Mouse (Mus musculus): ENCODE results near the gene Ednra. TPM values are rescaled to one million over a fixed set of nuclear protein-coding genes. Genes with fewer than 3 reads are reported as not detected.

Gene Ednra
- polyA plus RNA-seq, 1 experiment from 2014 or later, result 36.4 TPM

DNA sequence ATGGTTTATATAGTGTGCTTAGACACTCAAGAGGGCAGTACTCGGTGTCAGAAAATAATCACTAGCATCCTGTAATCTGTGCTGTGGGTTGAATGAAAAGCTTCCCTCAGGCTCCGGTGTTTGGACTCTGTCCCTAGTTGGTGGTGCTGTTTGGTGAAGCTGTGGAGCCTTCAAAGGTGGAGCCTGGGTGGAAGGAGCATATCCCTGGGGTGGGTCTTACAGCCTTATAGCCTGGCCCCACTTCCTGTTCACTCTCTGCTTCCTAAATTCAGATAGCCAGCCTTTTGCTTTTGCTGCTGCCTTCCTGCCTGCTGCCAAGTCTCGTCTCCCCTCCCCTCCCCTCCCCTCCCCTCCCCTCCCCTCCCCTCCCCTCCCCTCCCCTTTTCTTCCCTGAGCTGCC, 18.1 kb upstream of the Ednra start:
- no peak for DNase-seq (ENCODE audit: low spot score)
- Histone ChIP-seq H3K9me3 (no peaks in the 10 kb centered on the region), H3K27me3 (replicated peaks; ENCODE audit: low read depth, poor library complexity, severe bottlenecking) (no peaks in the 10 kb centered on the region), H3K27ac (replicated peaks) (no peak overlapping the region), H3K4me3 (no peak overlapping the region), H3K36me3 (replicated peaks) (no peaks in the 10 kb centered on the region), H3K4me1 (peaks cover 7% of the 10 kb centered on the region)
- 50% methylated on average over 3 of the region's 3 CpGs for WGBS

GRCm38 (mm10) chr8:77741050-77741777, 16.9 kb upstream of the Ednra start:
- H3K27me3 ChIP-seq (replicated peaks; ENCODE audit: low read depth, poor library complexity, severe bottlenecking), result no peaks in the 10 kb centered on the region
- H3K4me3 ChIP-seq, result no peak overlapping the region
- H3K9me3 ChIP-seq, result no peaks in the 10 kb centered on the region
- H3K27ac ChIP-seq (replicated peaks), result no peak overlapping the region
- 83% methylated on average over 6 of the region's 6 CpGs for WGBS
- no peaks in the 10 kb centered on the region for H3K36me3 ChIP-seq (replicated peaks)
- peaks cover 7% of the 10 kb centered on the region for H3K4me1 ChIP-seq
- no peak for DNase-seq (ENCODE audit: low spot score)

DNA sequence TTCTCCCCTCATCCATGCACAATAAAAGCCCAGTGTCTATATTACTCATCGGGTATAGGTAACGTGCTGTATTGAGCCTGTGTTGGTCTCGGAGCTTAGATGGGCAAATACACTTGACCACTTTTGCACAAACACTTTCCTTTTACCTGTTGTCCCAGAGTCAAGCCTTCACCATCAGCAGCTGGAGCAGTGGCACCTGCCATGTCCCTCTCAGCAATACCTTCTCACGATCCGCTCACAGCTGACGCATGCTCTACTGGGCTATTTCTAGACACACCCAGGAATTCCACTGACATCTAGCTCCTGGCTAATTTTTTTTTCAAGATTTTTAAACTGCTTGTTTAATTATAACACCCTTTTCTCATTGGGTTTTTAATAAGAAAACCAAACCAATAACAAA, 14.2 kb upstream of the Ednra start:
- H3K4me1 ChIP-seq, result peaks cover 10% of the 10 kb centered on the region
- DNase-seq (ENCODE audit: low spot score), result no peak
- no peaks in the 10 kb centered on the region for H3K36me3 ChIP-seq (replicated peaks)
- no peak overlapping the region for H3K4me3 ChIP-seq
- H3K27ac ChIP-seq (replicated peaks), result no peak overlapping the region
- WGBS, result 96% methylated on average over 6 of the region's 6 CpGs
- H3K9me3 ChIP-seq, result no peaks in the 10 kb centered on the region
- no peaks in the 10 kb centered on the region for H3K27me3 ChIP-seq (replicated peaks; ENCODE audit: low read depth, poor library complexity, severe bottlenecking)

DNA sequence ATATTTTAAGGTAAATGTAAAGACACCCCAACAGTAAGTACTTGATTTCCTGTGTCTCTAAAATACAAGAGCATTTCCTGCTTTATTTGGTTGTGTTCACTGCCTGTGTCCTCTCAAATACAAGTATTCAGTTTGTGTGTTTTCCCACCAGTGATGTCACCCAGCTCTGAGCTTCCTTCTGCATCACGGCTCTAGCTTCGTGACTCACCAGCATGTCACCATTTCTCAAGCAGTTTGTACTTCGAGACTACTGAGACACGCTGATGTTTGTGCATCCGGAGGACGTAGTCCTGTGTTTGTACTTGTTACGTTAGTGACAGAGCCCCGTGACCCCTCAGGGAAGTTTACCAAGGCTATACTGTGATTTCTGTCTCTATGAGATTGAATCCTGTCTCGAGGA, 13.1 kb upstream of the Ednra start:
- no peaks in the 10 kb centered on the region for H3K27me3 ChIP-seq (replicated peaks; ENCODE audit: low read depth, poor library complexity, severe bottlenecking)
- H3K4me1 ChIP-seq, result peaks cover 7% of the 10 kb centered on the region
- H3K4me3 ChIP-seq, result no peak overlapping the region
- DNase-seq (ENCODE audit: low spot score), result no peak
- H3K9me3 ChIP-seq, result peaks cover 9% of the 10 kb centered on the region
- no peaks in the 10 kb centered on the region for H3K36me3 ChIP-seq (replicated peaks)
- H3K27ac ChIP-seq (replicated peaks), result no peak overlapping the region
- 84% methylated on average over 9 of the region's 9 CpGs for WGBS

- H3K4me1 ChIP-seq, result peaks cover 6% of the 10 kb centered on the region; the same call in 1 of the 2 replicates
- no peak overlapping the region for H3K4me3 ChIP-seq
- no peak overlapping the region for H3K27ac ChIP-seq (replicated peaks)
- H3K36me3 ChIP-seq (replicated peaks), result no peaks in the 10 kb centered on the region
- DNase-seq (ENCODE audit: low spot score), result peak; percentile 33
- H3K27me3 ChIP-seq (replicated peaks; ENCODE audit: low read depth, poor library complexity, severe bottlenecking), result no peaks in the 10 kb centered on the region
- 40% methylated on average over 2 of the region's 2 CpGs for WGBS
- peaks cover 14% of the 10 kb centered on the region for H3K9me3 ChIP-seq
These were observed 9.5 kb upstream of the Ednra start for GRCm38 (mm10) chr8:77733792-77734191.

DNA sequence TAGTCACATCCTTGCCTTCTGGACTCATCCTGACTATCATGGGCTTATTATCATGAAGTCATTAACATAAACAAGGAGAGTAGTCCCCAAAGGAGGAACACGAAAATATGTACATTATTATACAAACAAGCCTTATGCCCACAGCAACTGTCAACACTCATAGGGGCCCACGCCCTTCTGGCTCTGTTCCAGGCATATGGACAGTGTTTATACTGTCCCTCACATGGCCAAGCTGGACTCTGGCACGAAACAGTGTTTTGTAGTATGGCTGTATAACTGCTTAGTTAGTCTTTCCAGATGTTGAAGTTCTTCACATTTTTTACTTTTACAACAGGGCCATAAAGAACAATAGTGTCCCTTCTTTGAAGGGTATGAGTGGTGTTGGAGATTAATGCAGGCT, 8.7 kb upstream of the Ednra start:
- Histone ChIP-seq H3K4me3 (no peak overlapping the region), H3K27ac (replicated peaks) (no peak overlapping the region), H3K27me3 (replicated peaks; ENCODE audit: low read depth, poor library complexity, severe bottlenecking) (no peaks in the 10 kb centered on the region), H3K9me3 (peaks cover 14% of the 10 kb centered on the region), H3K4me1 (peaks cover 6% of the 10 kb centered on the region; the same call in 1 of the 2 replicates), H3K36me3 (replicated peaks) (no peaks in the 10 kb centered on the region)
- DNase-seq (ENCODE audit: low spot score), result no peak
- WGBS, result 84% methylated on average over 3 of the region's 3 CpGs

DNA sequence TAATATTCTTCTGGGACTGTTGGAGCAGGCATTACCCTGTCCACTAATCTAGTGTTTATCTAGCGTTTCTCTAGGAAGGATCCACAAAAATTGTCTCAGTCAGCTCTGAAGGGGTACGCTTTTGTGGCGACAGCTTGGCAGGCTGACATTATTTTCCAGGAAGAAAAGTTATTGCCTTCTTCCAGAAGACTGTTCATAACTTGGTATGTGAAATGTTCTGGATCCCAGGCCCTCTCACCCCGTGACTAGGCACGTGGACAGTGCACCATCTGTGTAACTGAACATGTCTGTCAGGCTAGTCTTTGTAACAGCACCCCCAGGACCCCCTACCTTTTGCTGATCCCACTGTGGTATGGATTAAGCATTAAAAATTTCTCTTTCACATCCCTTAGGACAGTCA, 1.1 kb upstream of the Ednra start:
- Histone ChIP-seq H3K9me3 (no peaks in the 10 kb centered on the region), H3K27me3 (replicated peaks; ENCODE audit: low read depth, poor library complexity, severe bottlenecking) (no peaks in the 10 kb centered on the region), H3K4me3 (no peak overlapping the region), H3K27ac (replicated peaks) (0 out of 2 replicates have a peak overlapping the region, but pooled peaks have one; percentile 95), H3K4me1 (peaks cover 55% of the 10 kb centered on the region), H3K36me3 (replicated peaks) (no peaks in the 10 kb centered on the region)
- DNase-seq (ENCODE audit: low spot score), result no peak
- WGBS, result 79% methylated on average over 5 of the region's 5 CpGs

- peaks cover 18% of the 10 kb centered on the region for H3K36me3 ChIP-seq (replicated peaks)
- no peaks in the 10 kb centered on the region for H3K27me3 ChIP-seq (replicated peaks; ENCODE audit: low read depth, poor library complexity, severe bottlenecking)
- H3K4me3 ChIP-seq, result peak overlapping the region; percentile 81
- no peaks in the 10 kb centered on the region for H3K9me3 ChIP-seq
- DNase-seq (ENCODE audit: low spot score), result no peak
- peak overlapping the region; percentile 95 for H3K27ac ChIP-seq (replicated peaks)
- H3K4me1 ChIP-seq, result peaks cover 67% of the 10 kb centered on the region
- WGBS, result under 1% methylated on average over 16 of the region's 16 CpGs
These were observed 674 bp downstream of the Ednra start for GRCm38 (mm10) chr8:77723534-77724045.

GRCm38 (mm10) chr8:77723018-77723417, 1.2 kb downstream of the Ednra start:
- H3K9me3 ChIP-seq, result no peaks in the 10 kb centered on the region
- no peak for DNase-seq (ENCODE audit: low spot score)
- peak overlapping the region; percentile 95 for H3K27ac ChIP-seq (replicated peaks)
- WGBS, result 83% methylated on average over 4 of the region's 4 CpGs
- peaks cover 72% of the 10 kb centered on the region for H3K4me1 ChIP-seq
- H3K36me3 ChIP-seq (replicated peaks), result peaks cover 22% of the 10 kb centered on the region
- peak overlapping the region; percentile 81 for H3K4me3 ChIP-seq
- H3K27me3 ChIP-seq (replicated peaks; ENCODE audit: low read depth, poor library complexity, severe bottlenecking), result no peaks in the 10 kb centered on the region

DNA sequence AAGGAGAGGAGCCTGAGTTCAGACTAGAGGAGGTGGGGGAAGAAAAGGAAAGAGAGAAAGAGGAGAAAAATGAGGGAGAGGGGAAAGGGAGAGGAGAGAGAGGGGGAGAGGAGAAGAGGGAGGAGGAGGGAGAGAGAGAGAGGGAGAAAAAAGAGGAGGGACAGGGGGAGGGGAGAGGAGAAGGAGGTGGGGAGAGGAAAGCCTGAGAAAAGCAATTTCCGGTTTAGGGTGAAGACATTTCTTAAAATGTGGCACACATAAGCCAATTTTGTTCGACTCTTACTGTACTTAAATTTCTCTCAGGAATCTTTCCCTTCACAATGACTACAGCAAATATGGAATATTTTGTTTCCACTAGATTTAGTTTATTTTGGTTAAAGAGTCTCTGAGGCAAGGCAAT, 5.3 kb downstream of the Ednra start:
- WGBS, result 70% methylated on average over 2 of the region's 2 CpGs
- Histone ChIP-seq H3K4me1 (peaks cover 89% of the 10 kb centered on the region), H3K27me3 (replicated peaks; ENCODE audit: low read depth, poor library complexity, severe bottlenecking) (no peaks in the 10 kb centered on the region), H3K27ac (replicated peaks) (peak overlapping the region; percentile 54), H3K36me3 (replicated peaks) (peaks cover 22% of the 10 kb centered on the region), H3K9me3 (no peaks in the 10 kb centered on the region), H3K4me3 (no peak overlapping the region)
- DNase-seq (ENCODE audit: low spot score), result no peak

GRCm38 (mm10) chr8:77717036-77717435, 7.2 kb downstream of the Ednra start:
- peak; percentile 55 for DNase-seq (ENCODE audit: low spot score)
- WGBS, result 16% methylated on average over 2 of the region's 2 CpGs
- peak overlapping the region; percentile 63 for H3K27ac ChIP-seq (replicated peaks)
- H3K36me3 ChIP-seq (replicated peaks), result peaks cover 22% of the 10 kb centered on the region
- H3K4me1 ChIP-seq, result peaks cover 87% of the 10 kb centered on the region
- H3K9me3 ChIP-seq, result no peaks in the 10 kb centered on the region
- peak overlapping the region; percentile 19; the same call in 1 of the 2 replicates for H3K4me3 ChIP-seq
- no peaks in the 10 kb centered on the region for H3K27me3 ChIP-seq (replicated peaks; ENCODE audit: low read depth, poor library complexity, severe bottlenecking)

DNA sequence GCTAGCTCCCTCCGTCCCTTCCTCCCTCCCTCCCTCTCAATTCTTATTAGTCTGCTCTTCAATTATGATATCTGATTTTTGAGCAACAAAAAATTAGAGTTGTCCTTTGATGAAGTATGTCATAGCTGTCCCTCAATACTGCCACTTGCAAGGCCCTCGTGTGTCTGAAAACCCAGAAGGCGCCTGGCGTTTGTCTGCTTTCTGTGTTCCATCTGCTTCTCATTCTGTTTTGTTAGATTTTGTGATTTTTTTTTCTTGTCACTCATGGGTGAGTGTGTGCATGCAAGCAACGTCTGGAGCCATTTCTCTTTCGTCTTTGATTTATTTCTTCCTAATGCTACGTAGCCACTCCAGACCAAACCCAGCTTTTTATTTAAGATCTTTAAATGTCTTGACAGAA, 9.8 kb downstream of the Ednra start:
- Histone ChIP-seq H3K36me3 (replicated peaks) (peaks cover 13% of the 10 kb centered on the region), H3K27ac (replicated peaks) (peak overlapping the region; percentile 54), H3K27me3 (replicated peaks; ENCODE audit: low read depth, poor library complexity, severe bottlenecking) (no peaks in the 10 kb centered on the region), H3K9me3 (no peaks in the 10 kb centered on the region), H3K4me1 (peaks cover 93% of the 10 kb centered on the region), H3K4me3 (no peak overlapping the region)
- WGBS, result 54% methylated on average over 7 of the region's 7 CpGs
- DNase-seq (ENCODE audit: low spot score), result no peak

DNA sequence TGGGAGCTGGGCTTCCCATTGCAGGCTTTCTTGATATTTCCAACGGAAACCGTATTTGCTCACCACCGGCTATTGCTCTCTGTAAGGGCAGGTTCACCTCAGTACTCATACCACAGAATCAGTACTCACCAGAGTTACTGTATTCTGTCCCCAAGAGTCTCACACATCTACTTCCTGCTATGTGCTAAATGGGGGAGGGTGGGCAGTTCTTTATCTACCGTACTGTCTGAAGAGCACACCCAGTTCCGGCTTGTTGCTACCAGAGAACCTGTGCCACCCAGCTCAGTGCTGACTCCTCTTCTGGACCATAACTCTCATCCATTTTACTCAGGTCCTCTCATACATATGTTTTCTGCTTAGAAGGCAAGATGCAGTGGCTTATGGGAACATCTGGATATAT, 10.6 kb downstream of the Ednra start:
- Histone ChIP-seq H3K4me3 (no peak overlapping the region), H3K9me3 (no peaks in the 10 kb centered on the region), H3K36me3 (replicated peaks) (peaks cover 5% of the 10 kb centered on the region), H3K4me1 (peaks cover 91% of the 10 kb centered on the region), H3K27ac (replicated peaks) (peak overlapping the region; percentile 63), H3K27me3 (replicated peaks; ENCODE audit: low read depth, poor library complexity, severe bottlenecking) (no peaks in the 10 kb centered on the region)
- 83% methylated on average over 5 of the region's 5 CpGs for WGBS
- no peak for DNase-seq (ENCODE audit: low spot score)
